In the genomic region with DNA sequence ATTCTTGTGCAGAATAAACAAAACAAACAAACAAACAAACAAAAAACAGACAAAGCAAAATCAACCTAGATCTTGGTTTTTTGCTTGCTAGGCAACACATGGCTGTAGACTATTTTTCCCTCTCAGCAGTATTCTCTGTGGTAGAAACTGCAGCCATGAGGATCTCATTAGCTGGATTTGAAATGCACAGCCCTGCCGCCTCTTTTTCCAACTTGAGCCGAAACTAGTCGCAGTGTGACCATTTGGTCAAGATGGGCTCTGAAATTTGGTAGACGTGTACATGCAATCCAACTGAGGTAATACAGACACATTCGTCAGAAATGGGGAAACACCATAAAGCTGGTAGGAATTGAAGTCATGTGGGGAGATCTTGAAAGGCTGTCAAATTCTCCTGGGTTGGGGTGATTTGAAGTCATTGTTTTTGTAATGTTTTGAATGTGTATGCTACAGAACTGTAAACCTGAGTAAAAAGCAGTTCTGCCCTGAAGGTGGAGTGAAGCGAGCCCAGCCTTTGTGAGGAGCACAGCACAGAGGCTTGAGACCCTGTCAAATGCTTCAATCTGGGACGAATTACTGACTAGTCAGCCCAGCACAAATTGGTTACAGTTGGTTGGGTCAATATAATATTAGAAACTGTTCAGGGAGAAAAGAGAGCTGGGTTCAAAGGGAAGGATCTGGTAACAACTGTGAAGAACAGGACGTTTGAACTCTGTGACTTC, we compare ENCODE assay signal across 11 mouse cellular contexts. TPM values are rescaled to one million over a fixed set of nuclear protein-coding genes. Genes with fewer than 3 reads are reported as not detected.
DNase-seq lines count a peak whose midpoint lies in the region; ATAC-seq and TF ChIP-seq lines count a peak whose summit lies in the region.
"Had no signal": no experiment of that assay in that cellular context is flagged by ENCODE, and none has a peak within 500 bp of the region (broad histone marks: within the 10 kb centered on the region; RNA-seq: fewer than 3 reads in every experiment).

No protein-coding gene starts in this region.

- peak overlapping the region; percentile 38; the same call in 1 of the 2 replicates for H3K4me3 ChIP-seq in left cerebral cortex, adult 2 months
- peak overlapping the region; percentile 9; the same call in 1 of the 2 replicates for H3K4me3 ChIP-seq in forebrain, embryonic 15.5 days
- peak overlapping the region; percentile 46 for H3K4me3 ChIP-seq in limb, embryonic 14.5 days (replicated peaks; ENCODE audit: low read length)
- no peak overlapping the region for H3K4me3 ChIP-seq in liver, embryonic 11.5 days (ENCODE audit: low read depth, low read length)
- H3K4me3 ChIP-seq in heart, embryonic 11.5 days (ENCODE audit: low read depth, low read length), result no peak overlapping the region

- WGBS in forebrain, embryonic 15.5 days, result 27% methylated on average over 8 of the region's 8 CpGs
- WGBS in limb, embryonic 14.5 days, result 14% methylated on average over 8 of the region's 8 CpGs
- WGBS in liver, embryonic 11.5 days, result 72% methylated on average over 8 of the region's 8 CpGs
- WGBS in heart, embryonic 11.5 days (ENCODE audit: insufficient replicate concordance), result 67% methylated on average over 8 of the region's 8 CpGs

- H3K4me2 ChIP-seq in forebrain, embryonic 15.5 days (replicated peaks), result peak overlapping the region; percentile 62
- peak overlapping the region; percentile 46 for H3K4me2 ChIP-seq in limb, embryonic 14.5 days (replicated peaks; ENCODE audit: low read depth, low read length, severe bottlenecking)
- no peak overlapping the region for H3K4me2 ChIP-seq in liver, embryonic 11.5 days
- no peak overlapping the region for H3K4me2 ChIP-seq in heart, embryonic 11.5 days

- intact Hi-C loops in left cerebral cortex, adult 2 months (cut with DNase I), result loop anchor here (2.0 kb wide), 1 partner anchor 34 kb away; a partner anchor contains a TSS

- H3K4me1 ChIP-seq in forebrain, embryonic 15.5 days, result peaks cover 17% of the 10 kb centered on the region
- H3K4me1 ChIP-seq in limb, embryonic 14.5 days (ENCODE audit: control insufficient read depth, insufficient read depth, low read length), result peaks cover 20% of the 10 kb centered on the region
- no peaks in the 10 kb centered on the region for H3K4me1 ChIP-seq in liver, embryonic 11.5 days (replicated peaks; ENCODE audit: control insufficient read depth, insufficient read depth, low read length)
- no peaks in the 10 kb centered on the region for H3K4me1 ChIP-seq in heart, embryonic 11.5 days (ENCODE audit: control insufficient read depth, insufficient read depth, low read length)

- DNase-seq in left cerebral cortex, adult 2 months (ENCODE audit: extremely low spot score in 1 of 2, low spot score in 2 of 2), result no peak
- no peak for DNase-seq in left cerebral cortex, adult 18-20 months (ENCODE audit: low spot score in 2 of 2)
- DNase-seq in limb, embryonic 14.5 days (ENCODE audit: low spot score), result peak; percentile 65
- peak; percentile 39 for DNase-seq in retina, postnatal 1 day
- DNase-seq in liver, embryonic 11.5 days (ENCODE audit: low spot score), result no peak
- no peak for DNase-seq in cerebellum, postnatal 14 days

- H3K27ac ChIP-seq in left cerebral cortex, adult 2 months, result no peak overlapping the region
- no peak overlapping the region for H3K27ac ChIP-seq in forebrain, embryonic 15.5 days (replicated peaks)
- H3K27ac ChIP-seq in limb, embryonic 14.5 days (replicated peaks; ENCODE audit: low read depth, low read length), result peak overlapping the region; percentile 73
- no peak overlapping the region for H3K27ac ChIP-seq in liver, embryonic 11.5 days (ENCODE audit: low read depth, low read length)
- H3K27ac ChIP-seq in heart, embryonic 11.5 days (ENCODE audit: low read depth, low read length), result no peak overlapping the region

- H3K36me3 ChIP-seq in forebrain, embryonic 15.5 days, result 0 out of 2 replicates have a peak, but pooled peaks cover 4% of the 10 kb centered on the region
- peaks cover 7% of the 10 kb centered on the region; the same call in 1 of the 2 replicates for H3K36me3 ChIP-seq in limb, embryonic 14.5 days (ENCODE audit: control insufficient read depth, insufficient read depth, low read length)
- no peaks in the 10 kb centered on the region for H3K36me3 ChIP-seq in liver, embryonic 11.5 days (ENCODE audit: control insufficient read depth, insufficient read depth, low read length)
- H3K36me3 ChIP-seq in heart, embryonic 11.5 days (ENCODE audit: control insufficient read depth, insufficient read depth, low read length), result no peaks in the 10 kb centered on the region

- TF ChIP-seq CTCF in left cerebral cortex, adult 2 months (IDR thresholded peaks at IDR 0.05), result no peak

- no peak for TF ChIP-seq POLR2A in limb, embryonic 14.5 days (IDR thresholded peaks at IDR 0.05; ENCODE audit: borderline replicate concordance, extremely low read depth, insufficient read depth, insufficient read length)

- H3K9me3 ChIP-seq in forebrain, embryonic 15.5 days, result no peaks in the 10 kb centered on the region
- H3K9me3 ChIP-seq in limb, embryonic 14.5 days (ENCODE audit: control insufficient read depth, low read length), result no peaks in the 10 kb centered on the region
- no peaks in the 10 kb centered on the region for H3K9me3 ChIP-seq in liver, embryonic 11.5 days (ENCODE audit: control insufficient read depth, low read length)
- H3K9me3 ChIP-seq in heart, embryonic 11.5 days (replicated peaks; ENCODE audit: control insufficient read depth, low read length), result no peaks in the 10 kb centered on the region

- ATAC-seq in forebrain, embryonic 15.5 days (replicated peaks), result no peak
- peak; percentile 58 for ATAC-seq in limb, embryonic 14.5 days (ENCODE audit: low FRiP score, low read depth)
- no peak for ATAC-seq in liver, embryonic 11.5 days (replicated peaks; ENCODE audit: low FRiP score)
- ATAC-seq in heart, embryonic 11.5 days (replicated peaks; ENCODE audit: insufficient number of reproducible peaks, low FRiP score, low TSS enrichment), result no peak
- ATAC-seq: activated CD4-positive, CD25-positive, alpha-beta regulatory T cell, adult 4 months; CD4-positive, CD25-positive, alpha-beta regulatory T cell, adult 4 months had no signal

- no peak overlapping the region for H3K9ac ChIP-seq in forebrain, embryonic 15.5 days (replicated peaks)
- H3K9ac ChIP-seq in limb, embryonic 14.5 days (ENCODE audit: low read depth, low read length, severe bottlenecking), result peak overlapping the region; percentile 58; the same call in 1 of the 2 replicates
- no peak overlapping the region for H3K9ac ChIP-seq in liver, embryonic 11.5 days (ENCODE audit: low read depth, low read length)
- no peak overlapping the region for H3K9ac ChIP-seq in heart, embryonic 11.5 days (ENCODE audit: low read depth, low read length)

- no peaks in the 10 kb centered on the region for H3K27me3 ChIP-seq in forebrain, embryonic 15.5 days
- H3K27me3 ChIP-seq in limb, embryonic 14.5 days (ENCODE audit: control insufficient read depth, insufficient read depth, low read length), result no peaks in the 10 kb centered on the region
- peaks cover 3% of the 10 kb centered on the region for H3K27me3 ChIP-seq in liver, embryonic 11.5 days (replicated peaks; ENCODE audit: control insufficient read depth, insufficient read depth, low read length)
- peaks cover 2% of the 10 kb centered on the region; the same call in 1 of the 2 replicates for H3K27me3 ChIP-seq in heart, embryonic 11.5 days (ENCODE audit: control insufficient read depth, insufficient read depth, low read length)

RNA-seq across cellular contexts. Expression of a gene that starts 1.4 kb away (rescaled TPM):
- 10 to 100 TPM in 1 of 2 experiments, 1 to 10 TPM in 1; 7.3 to 11.7 TPM for total RNA-seq in left cerebral cortex, adult 2 months (2021)
- 10 to 100 TPM in 1 of 2 experiments, 1 to 10 TPM in 1; 6.0 to 10.3 TPM for total RNA-seq in left cerebral cortex, adult 18-20 months (2021)
- 6.4 and 6.6 TPM in 2 replicates for polyA plus RNA-seq in forebrain, embryonic 15.5 days (2015; fragmentation: Nextera tagmentation; extraction: Ambion mirVana)
- polyA plus RNA-seq in limb, embryonic 14.5 days (2012; rRNA removed), result 18.8 and 20.8 TPM in 2 replicates
- polyA plus RNA-seq in limb, embryonic 14.5 days (2014; fragmentation: Nextera tagmentation; extraction: Ambion mirVana), result 29.3 and 34.7 TPM in 2 replicates
- 1.8 and 1.9 TPM in 2 replicates for polyA plus RNA-seq in liver, embryonic 11.5 days (2014; fragmentation: Nextera tagmentation; extraction: Ambion mirVana)
- polyA plus RNA-seq in heart, embryonic 11.5 days (2014; fragmentation: Nextera tagmentation; extraction: Ambion mirVana), result 3.7 and 4.9 TPM in 2 replicates
- total RNA-seq: common myeloid progenitor, adult 5-6 weeks had no signal
- polyA plus RNA-seq: activated CD4-positive, CD25-positive, alpha-beta regulatory T cell, adult 4 months; CD4-positive, CD25-positive, alpha-beta regulatory T cell, adult 4 months had no signal

RNA-seq across cellular contexts. Expression of a gene that starts 33.4 kb away (rescaled TPM):
- total RNA-seq in left cerebral cortex, adult 2 months (2021), result 10 to 100 TPM; 25.7 to 28.5 TPM
- total RNA-seq in left cerebral cortex, adult 18-20 months (2021), result 10 to 100 TPM; 26.5 to 28.2 TPM
- 25.1 and 31.0 TPM in 2 replicates for polyA plus RNA-seq in forebrain, embryonic 15.5 days (2015; fragmentation: Nextera tagmentation; extraction: Ambion mirVana)
- 21.3 and 25.6 TPM in 2 replicates for polyA plus RNA-seq in limb, embryonic 14.5 days (2012; rRNA removed)
- 45.2 and 51.1 TPM in 2 replicates for polyA plus RNA-seq in limb, embryonic 14.5 days (2014; fragmentation: Nextera tagmentation; extraction: Ambion mirVana)
- 41.5 and 44.9 TPM in 2 replicates for polyA plus RNA-seq in liver, embryonic 11.5 days (2014; fragmentation: Nextera tagmentation; extraction: Ambion mirVana)
- polyA plus RNA-seq in heart, embryonic 11.5 days (2014; fragmentation: Nextera tagmentation; extraction: Ambion mirVana), result 27.9 and 29.8 TPM in 2 replicates

Comparison
In these comparisons a context has a peak if more than half of its experiments do, and no peak if none do; other contexts are left out.
1. DNase-seq: peak in limb, embryonic 14.5 days (single experiment) and retina, postnatal 1 day (single experiment); none in left cerebral cortex, adult 2 months (0 of 2), left cerebral cortex, adult 18-20 months (0 of 2), liver, embryonic 11.5 days (single experiment) and cerebellum, postnatal 14 days (0 of 2).
2. H3K4me3 ChIP-seq: peak in left cerebral cortex, adult 2 months (single experiment), forebrain, embryonic 15.5 days (single experiment) and limb, embryonic 14.5 days (single experiment); none in liver, embryonic 11.5 days (single experiment) and heart, embryonic 11.5 days (single experiment).
3. H3K4me2 ChIP-seq: peak in forebrain, embryonic 15.5 days (single experiment) and limb, embryonic 14.5 days (single experiment); none in liver, embryonic 11.5 days (single experiment) and heart, embryonic 11.5 days (single experiment).